Mouse (Mus musculus) brain, adult 2 months (tissue): ENCODE measurements around the gene Lypd6b.

ENCODE experiments used
- DNase-seq: peaks from one replicate; pipeline ENCODE4 v3.0.0; 2011; ENCODE audit warnings: low read depth, low spot score

Lypd6b gene

GRCm38 (mm10) chr2:49822312-49822711, 34.8 kb downstream of the Lypd6b start:
- DNase-seq: peak; percentile 65

- DNase-seq: no peak
Observed at GRCm38 (mm10) chr2:49825588-49825987, 38.1 kb downstream of the Lypd6b start.

- no peak for DNase-seq
Observed at GRCm38 (mm10) chr2:49827756-49828155, 40.3 kb downstream of the Lypd6b start.

DNA sequence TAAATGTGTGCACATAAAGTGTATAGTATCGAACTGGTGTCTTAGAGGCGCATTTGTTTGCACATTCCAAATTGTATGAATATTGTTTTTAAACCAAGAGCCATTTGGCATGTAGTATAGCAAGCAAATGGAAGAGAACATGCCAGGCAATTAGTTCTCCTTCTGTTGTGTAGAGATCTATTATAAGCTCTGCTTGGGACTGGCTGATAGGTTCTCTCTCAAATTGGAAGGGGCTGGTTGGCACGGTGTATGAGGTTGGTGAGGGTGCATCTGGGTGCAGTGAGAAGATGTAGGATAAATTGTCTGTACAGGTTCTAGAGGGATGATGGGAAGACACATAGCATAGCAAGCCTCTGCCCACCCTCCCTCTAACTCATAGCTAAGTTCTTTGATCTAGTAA, 42.9 kb downstream of the Lypd6b start:
- no peak for DNase-seq

DNA sequence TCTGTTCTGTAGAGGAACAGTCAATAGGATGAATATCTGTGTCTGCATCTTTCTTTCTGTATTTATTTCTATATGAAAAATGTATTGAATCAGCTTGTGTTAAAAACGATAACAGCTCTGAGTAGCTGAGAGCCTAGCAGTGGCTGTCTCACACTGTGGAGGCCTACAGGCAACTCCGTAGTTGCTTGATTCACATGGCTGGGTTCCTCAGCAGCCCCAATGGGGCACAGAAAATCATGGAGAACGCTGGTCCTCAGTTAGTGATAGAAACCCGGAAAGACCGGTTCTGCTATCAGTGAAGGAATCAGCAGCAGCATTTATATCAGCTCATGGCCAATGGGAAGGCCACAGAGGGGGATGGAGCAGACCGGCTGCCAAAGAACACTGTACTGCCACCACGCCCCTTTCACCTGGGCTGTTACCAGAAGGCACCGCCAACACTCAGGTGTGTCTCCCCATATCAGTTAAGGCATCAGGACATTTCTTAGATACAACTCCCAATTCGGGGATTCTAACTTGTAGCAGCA, 44.9 kb downstream of the Lypd6b start:
- DNase-seq: no peak

GRCm38 (mm10) chr2:49837454-49838059, 50.1 kb downstream of the Lypd6b start:
- no peak for DNase-seq

- peak; percentile 75 for DNase-seq
Observed at GRCm38 (mm10) chr2:49838611-49839010, 51.1 kb downstream of the Lypd6b start.

DNA sequence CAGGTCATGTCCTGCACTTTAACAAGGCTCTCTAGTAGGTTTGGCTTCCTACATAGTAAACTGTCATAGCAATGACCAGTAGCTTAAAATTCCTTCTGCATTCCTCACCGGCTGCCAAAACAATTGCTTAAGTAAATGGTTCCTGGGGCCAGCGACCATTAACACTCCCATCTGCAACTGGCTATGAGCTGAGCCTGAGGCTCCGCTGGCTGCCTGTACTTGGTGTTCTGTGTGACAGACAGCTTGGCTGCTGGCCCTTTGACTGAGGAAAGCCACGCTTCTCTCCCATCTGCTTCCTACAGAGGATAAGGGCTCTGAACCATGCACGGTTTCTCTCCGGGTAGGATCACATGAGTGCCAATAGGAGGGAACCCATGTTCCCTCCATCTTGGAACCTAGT, 53.1 kb downstream of the Lypd6b start:
- peak; percentile 44 for DNase-seq

- DNase-seq: no peak
Observed at GRCm38 (mm10) chr2:49841089-49841488, 53.6 kb downstream of the Lypd6b start.

DNA sequence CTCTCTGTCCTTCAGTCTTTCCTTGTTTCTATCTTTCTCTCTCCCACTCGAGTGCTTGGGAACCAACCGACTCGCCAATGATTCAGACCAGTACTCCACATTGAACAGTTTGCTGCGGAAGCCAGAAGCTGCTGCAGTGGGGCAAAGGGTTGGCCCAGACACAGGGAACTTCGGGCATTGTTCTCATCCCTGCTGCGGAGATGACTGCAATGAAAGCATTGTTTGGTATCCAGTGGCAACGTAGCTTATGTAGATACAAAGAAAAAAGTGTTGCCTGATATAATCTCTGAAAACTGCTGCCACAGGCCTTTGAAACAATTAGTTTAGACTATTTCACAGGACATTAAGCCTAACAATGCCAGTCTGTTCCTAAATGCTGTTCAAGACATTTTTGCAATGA, 57.6 kb downstream of the Lypd6b start:
- DNase-seq: peak; percentile 75

GRCm38 (mm10) chr2:49846097-49846496, 58.6 kb downstream of the Lypd6b start:
- DNase-seq: no peak

DNA sequence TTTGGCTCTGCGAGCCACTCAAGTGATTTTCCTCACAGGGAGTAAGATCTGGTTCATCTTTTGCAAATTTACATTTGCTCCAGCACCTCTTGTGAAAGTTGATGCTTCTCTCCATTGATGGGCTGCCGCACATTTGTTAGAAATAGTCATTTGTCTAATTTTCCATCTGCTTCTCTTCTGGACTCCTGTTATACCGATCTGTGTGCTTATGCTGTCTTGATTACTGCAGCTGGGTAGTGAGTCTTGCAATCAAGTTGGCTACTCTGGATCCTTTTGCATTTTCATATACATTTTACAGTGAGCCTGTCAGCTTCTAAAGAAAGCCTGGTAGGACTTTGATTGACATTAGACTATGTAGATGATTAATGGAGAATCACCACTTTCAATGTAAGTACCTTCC, 59.4 kb downstream of the Lypd6b start:
- peak; percentile 20 for DNase-seq

- no peak for DNase-seq
Observed at GRCm38 (mm10) chr2:49847831-49848230, 60.3 kb downstream of the Lypd6b start.

- no peak for DNase-seq
Observed at GRCm38 (mm10) chr2:49849771-49850170, 62.3 kb downstream of the Lypd6b start.

- no peak for DNase-seq
Observed at GRCm38 (mm10) chr2:49851977-49852376, 64.5 kb downstream of the Lypd6b start.

GRCm38 (mm10) chr2:49856161-49856564, 68.7 kb downstream of the Lypd6b start:
- DNase-seq: no peak

DNA sequence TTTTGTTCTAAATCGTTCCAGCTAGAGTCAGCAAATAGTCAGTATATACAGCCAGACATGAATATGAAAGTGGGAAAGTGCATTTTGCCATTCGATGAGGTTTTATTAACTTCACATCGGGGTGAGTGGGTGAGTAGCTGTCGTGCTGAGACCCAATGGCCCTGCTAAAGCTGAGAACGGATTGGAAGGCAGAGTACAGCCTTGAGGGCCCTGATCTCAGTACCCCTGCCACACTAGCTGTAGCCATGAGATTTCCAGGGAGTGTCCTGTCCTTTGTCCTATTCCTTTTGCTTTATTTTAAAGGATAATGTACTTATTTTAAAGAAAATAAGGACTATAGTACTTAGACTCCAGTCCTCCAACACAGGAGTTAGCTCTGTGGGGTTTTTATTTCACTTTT, 69.1 kb downstream of the Lypd6b start:
- DNase-seq: no peak

DNA sequence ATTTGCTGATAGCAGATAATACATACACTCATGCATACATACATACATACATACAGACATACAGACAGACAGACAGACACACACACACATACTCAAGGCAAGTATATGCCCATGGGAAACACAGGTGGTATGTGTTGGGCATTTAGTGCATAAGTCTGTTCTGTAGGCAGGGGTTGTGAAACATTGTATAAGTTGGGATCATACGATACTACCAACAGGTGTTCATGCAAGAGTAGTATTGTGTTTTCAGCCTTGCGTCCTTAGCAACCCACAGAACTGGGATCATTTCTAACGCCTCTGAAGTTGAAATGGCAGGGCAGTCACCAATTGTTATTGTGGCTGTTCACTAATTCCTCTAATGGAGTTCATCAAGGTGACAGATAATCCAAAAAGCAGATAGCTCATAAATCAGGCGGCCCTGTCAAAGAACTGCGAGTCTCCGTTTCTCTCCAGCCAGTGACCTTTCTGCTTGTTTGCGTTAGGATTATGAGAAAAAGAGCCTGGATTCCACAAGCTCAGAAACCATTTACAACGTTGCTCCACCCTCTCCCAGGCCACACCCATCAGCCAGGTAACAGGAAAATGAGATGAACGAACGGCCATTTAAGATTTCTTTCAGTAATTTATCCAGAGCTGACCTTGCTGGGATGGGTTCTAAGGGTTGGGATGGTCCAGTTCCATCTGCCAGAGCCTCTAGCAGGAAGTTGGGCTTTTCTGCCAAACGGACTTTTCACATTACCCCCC, 72.9 kb downstream of the Lypd6b start:
- no peak for DNase-seq

GRCm38 (mm10) chr2:49860969-49861592, 73.6 kb downstream of the Lypd6b start:
- DNase-seq: no peak

- no peak for DNase-seq
Observed at GRCm38 (mm10) chr2:49861658-49862057, 74.2 kb downstream of the Lypd6b start.

GRCm38 (mm10) chr2:49868116-49868858, 80.8 kb downstream of the Lypd6b start:
- peak; percentile 3 for DNase-seq

DNA sequence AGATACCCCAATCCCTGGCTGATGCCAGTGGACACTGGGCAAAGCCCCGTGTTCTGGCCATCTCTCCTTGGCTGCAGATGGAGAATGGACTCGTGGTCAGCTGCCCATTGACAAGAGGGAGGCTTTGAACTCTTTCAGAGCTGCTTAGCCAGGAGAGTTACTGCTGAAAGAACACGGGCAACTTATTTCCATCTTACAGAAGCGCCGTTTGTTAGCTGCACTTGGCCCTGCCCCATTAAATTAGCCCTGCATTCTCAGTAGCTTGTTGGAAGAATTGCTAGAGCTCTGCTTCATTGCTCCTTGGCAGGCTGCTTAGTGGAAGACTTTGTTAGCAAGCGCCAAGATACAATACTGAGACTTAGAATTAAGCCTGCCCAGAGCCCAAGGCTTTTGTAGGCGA, 81.6 kb downstream of the Lypd6b start:
- peak; percentile 41 for DNase-seq
